Mouse (Mus musculus): ENCODE data around the gene Abca17.

The Abca17 gene

DNA sequence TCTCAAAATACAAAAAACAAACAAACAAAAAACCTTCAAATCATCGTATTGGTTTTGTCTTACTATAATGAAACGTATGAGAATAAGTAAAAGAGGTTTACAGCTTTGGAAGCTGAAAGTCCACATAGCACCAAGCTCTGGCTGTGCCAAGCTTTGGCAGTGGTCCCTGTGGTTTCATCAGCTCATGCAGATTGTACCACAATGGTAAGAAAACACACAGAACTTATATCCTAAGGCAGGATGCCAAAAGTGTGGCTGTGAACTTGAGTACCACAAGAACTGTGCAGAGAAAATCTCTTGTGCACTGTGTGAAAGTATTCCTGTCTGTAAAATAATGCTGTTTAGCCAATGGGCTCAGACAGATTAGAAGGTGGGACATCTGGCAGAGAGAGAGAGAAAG lies 1.7 kb downstream of the Abca17 start:
- intact Hi-C loops (cut with DNase I): no loop called here

DNA sequence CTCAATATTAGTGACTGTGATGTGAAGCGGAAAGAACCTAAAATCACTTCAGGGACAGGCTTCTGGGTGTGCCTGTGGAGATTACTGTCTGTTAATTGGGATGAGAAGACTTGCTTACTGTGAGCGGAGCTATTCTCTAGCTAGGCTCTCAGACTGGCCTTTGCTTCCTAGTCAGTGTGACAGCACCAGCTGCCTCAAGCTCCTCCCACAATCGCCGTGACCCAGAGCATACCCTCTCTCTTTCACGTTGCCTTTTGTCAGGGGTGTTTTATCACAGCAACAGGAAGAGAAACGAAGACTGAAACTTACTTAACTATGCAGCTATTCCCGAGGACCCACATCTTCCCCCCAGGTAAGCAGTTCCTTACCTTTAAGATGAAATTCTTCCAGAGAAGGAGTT lies 4.0 kb downstream of the Abca17 start:
- intact Hi-C loops (cut with DNase I): no loop called here

DNA sequence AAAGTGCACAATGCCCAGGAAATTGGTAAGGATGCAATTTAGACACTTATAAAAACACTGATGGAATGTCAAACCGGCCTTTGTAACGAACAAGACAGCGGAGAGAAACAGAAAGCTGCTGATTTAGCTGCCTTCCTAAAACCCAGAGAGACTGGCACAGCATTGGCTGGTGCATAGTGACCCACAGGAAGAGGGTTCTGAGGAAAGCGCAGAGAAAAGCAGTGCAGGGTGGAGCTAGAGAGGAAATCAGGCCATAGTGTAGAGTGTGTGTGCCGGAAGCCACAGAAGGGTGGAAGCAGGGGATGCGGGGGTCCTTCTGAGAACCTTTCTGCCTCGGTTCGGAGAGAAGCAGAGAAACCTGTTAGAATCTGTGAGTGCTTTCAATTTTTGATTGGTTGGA lies 6.2 kb downstream of the Abca17 start:
- intact Hi-C loops (cut with DNase I): no loop called here

DNA sequence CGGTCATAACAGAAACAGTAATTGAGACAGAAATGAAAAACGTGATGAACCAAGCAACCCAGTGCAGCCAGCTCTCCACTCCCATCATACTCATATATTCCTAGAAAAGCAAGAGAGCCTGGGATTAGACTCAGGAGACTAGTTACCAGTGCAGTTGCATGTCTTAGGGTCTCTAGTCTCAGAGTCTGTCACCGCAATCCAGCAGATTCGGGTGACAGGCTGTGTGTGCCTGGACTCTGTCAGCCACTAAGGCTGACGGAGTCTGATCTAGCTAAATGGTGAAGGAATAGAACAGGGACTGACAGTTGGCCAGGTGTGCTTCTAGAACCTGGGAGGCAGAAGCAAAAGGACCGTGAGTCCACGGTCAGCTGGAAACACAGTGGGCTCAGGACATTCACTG lies 23.2 kb downstream of the Abca17 start:
- intact Hi-C loops (cut with DNase I): no loop called here

DNA sequence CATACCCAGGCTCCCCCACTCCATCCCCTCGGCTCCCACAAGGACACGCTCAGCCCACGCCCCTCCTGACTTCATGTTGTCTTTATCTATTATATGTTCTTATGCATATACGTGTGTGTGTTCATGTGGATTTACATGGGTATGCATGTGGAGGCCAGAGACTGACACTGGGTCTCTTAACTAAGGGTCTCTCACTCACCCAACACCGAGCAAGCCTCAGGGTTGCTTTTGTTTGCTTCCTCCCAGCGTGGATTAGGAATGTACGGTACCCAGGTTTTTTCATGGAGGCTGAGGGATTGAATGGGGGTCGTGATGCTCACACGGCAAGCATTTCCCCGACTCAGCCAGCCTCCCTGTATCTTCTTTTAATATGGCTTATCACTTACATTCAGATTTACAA lies 25.8 kb downstream of the Abca17 start:
- intact Hi-C loops (cut with DNase I): no loop called here

DNA sequence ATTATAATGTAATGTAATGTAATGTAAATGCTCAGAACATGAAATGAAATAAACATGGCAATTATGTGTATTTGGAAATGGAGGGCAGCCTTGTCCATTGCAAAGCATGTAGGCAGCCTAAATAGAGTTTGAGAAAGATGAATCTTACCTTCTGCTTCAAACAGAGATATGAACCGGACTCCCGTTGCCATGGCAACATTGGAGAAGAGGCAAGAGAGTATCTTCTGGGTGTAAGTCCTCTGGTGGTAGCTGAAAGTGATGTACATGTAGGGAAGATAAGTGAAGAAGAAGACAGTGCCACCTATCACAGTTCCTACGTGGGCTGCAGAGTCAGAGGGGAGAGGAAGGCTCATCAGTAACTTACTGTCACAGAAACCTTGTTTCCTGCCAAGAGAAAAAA lies 30.0 kb downstream of the Abca17 start:
- intact Hi-C loops (cut with DNase I): no loop called here

DNA sequence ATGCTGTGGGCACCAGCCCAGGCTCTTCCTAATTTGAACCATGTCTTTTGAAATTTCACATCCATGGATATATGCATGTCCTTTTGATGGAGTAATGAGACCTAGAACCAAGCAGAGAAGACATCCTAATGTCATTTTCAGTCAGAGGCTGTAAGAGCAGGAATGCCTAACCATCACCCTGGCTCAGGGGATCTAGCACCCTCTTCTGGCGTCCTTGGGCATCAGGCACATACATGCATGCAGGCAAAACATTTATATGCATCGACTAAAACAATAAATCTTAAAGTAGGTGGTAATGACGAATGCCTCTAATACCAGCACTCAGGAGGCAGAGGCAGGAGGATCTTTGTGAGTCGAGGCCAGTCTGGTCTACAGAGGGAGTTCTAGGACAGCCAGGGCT lies 43.4 kb downstream of the Abca17 start:
- intact Hi-C loops (cut with DNase I): loop anchor here (5.0 kb wide), 1 partner anchor 135 kb away; no protein-coding TSS in a partner anchor

DNA sequence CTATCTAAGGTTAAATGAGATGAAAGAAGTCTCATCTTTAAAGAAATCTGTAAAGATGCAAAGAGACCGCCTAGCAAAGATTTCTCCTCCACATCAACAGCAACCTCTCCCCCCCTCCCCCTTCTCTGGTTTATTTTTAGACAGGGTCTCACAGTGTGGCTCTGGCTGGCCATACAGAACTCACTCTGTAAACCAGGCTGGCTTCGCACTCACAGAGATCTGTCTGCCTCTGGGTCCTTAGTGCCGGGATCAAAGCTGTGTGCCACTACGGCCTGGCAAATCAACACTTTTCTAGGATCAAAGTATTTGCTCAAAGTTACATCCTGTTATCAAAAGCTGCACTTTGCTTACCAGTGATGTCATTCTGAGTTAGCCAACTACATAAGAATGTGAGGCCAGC lies 50.2 kb downstream of the Abca17 start:
- intact Hi-C loops (cut with DNase I): no loop called here

DNA sequence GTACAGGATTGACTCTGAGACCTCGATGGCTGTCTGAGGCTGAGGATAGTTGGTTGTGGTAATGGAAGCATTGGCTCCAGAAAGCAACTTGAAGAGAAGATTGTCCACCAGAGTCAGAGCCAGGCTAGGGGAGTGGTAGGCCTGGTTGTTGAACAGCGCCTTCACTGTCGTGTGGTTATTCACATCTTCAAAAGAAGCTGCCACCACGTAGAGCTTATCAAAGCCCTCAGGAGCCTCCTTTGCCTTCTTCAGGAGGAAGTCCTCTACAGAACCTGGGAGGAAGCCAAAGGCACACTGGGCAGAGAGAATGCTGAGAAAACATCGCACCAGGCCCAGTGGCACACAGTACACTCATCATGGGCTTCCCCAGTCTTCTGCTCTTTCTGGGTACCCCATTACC lies 61.5 kb downstream of the Abca17 start:
- intact Hi-C loops (cut with DNase I): no loop called here

DNA sequence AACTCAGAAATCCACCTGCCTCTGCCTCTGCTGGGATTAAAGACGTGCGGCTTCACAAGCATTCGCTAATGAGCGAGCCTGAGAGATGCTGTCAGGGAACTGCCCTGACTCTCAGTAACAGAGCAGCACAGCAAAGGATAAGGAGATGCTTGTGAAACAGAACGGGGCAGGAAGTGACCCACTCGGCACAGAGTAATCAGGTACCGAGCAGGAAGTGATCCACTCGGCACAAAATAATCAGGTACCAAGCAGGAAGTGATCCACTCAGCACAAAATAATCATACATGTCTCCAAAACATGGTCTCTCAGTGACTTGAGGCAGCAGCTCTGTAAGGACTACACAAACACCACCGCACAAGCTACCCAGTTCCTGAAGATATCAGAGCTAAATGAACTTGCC lies 62.4 kb downstream of the Abca17 start:
- intact Hi-C loops (cut with DNase I): no loop called here

DNA sequence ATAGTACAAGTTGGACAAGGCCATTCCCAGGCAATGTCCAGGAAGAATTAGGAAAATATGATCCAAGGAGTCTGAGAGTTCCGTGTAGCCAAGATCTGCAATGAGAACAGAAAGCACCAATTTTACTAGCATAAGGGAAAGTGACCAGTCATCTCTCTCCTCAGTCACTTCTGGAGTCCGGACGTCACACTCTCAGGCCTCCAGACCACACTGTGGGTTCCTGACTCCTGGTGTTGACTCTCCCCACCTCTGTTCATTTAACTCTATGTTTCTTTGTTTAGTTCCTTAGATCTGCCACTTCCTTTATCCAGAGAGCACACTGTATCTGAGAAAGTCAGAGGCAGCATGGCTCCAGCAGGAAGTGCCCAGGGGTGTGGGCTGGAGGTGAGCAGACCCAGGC lies 65.2 kb downstream of the Abca17 start:
- intact Hi-C loops (cut with DNase I): no loop called here

DNA sequence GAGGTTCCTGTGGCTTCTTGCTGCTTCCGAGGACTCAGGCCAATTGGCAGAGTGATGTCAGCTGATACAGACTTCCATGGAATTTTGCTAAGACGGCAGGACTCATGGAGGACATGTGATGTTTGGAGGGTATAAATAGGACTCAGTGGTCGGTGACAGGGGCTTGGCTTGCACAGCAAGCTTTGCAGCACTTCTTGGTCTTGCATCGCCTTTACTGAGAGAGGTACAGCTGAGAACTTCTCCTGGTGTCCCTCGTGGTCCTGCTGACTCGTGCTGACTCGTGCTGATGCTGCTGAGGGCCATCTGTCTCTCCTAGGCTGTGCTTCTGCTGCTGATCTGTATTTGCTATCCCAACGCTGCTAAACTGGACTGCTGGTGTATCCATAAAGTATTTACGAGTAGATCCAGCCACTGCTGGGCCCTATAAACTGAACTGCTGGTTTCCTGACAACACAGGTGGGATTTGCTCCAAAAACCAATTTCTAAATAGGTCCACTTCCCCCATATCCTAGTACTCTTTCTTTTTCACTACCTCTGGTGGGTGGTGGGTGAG lies 67.5 kb downstream of the Abca17 start:
- intact Hi-C loops (cut with DNase I): no loop called here

DNA sequence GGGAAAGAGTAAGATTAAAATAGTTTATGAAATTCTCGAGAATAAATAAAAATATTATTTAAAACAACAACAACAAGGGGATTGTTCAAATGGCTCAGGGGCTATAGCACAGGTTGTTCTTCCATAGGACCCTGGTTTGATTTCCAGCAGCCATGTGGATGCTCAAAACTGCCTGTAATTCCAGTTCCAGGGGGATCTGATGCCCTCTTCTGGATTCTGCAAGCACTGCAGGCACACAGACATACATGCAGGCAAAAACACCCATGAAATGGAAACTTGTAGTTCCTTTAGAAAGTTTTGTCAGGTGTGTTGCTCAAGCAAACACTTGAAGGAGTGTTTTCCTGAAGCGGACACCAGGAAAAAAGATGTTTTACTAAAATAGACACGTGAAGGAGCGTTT lies 68.2 kb downstream of the Abca17 start:
- intact Hi-C loops (cut with DNase I): no loop called here

DNA sequence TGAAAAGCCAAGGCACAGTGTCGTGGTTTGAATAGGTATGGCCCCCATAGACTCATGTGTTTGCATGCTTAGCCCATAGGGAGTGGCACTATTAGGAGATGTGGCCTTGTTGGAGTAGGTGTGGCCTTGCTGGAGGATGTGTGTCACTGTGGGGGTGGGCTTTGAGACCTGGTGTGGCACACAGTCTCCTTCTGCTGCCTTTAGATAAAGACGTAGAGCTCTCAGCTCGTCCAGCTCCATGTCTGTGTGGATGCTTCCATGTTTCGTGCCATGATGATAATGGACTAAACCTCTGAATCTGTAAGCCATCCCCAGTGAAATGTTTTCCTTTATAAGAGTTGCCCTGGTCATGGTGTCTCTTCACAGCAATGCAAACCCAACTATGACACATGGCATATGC lies 71.0 kb downstream of the Abca17 start:
- intact Hi-C loops (cut with DNase I): no loop called here

DNA sequence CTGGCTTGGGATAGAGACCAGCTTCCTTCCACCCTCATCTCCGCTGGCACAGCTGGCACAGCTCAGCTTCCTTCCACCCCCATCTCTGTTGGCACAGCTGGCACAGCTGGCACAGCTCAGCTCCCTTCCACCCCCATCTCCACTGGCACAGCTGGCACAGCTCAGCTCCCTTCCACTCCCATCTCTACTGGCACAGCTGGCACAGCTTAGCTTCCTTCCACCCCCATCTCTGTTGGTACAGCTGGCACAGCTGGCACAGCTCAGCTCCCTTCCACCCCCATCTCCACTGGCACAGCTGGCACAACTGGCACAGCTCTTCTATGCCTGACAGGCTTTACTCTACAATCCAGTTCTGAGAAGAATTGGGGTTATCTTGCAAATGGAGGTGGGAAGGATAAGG lies 83.7 kb downstream of the Abca17 start:
- intact Hi-C loops (cut with DNase I): no loop called here

DNA sequence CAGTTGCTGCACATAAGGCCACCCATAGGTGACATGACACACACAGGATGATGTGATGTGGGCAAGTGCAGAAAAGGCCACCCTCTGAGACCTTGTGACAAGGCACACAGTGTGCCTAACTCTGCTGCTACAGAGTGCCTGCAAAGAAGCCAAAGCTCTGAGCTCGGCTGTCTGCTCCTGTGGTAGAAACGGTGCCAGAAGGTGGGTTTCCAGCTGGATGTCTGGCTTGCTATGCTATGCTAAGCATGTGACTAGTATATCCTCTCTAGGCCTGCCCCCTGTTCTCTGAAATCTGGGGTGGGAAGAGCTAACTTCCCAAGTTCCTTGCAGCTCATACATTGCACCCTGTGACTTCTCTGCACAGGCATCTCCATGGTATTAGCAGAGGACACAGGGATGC lies 86.1 kb downstream of the Abca17 start:
- intact Hi-C loops (cut with DNase I): no loop called here

DNA sequence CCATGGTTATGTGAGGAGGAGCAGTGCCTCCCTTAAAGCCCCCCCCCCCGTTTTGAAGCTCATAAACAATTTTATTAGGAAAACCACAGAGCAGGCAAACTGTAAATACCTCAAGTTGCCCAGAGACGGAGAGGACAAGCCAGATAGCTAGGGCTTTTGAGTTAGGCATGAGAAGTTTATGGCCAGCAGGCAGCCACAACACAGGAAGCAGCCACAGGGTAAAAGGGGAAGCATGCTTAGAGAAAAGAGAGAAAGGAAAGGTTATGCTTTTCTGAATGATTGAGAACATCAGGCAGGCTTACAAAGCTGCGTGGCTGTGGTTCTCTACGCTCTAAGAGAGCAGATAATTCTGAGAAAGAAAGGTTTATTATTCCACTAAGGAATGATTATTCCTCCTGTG lies 90.4 kb downstream of the Abca17 start:
- intact Hi-C loops (cut with DNase I): no loop called here

DNA sequence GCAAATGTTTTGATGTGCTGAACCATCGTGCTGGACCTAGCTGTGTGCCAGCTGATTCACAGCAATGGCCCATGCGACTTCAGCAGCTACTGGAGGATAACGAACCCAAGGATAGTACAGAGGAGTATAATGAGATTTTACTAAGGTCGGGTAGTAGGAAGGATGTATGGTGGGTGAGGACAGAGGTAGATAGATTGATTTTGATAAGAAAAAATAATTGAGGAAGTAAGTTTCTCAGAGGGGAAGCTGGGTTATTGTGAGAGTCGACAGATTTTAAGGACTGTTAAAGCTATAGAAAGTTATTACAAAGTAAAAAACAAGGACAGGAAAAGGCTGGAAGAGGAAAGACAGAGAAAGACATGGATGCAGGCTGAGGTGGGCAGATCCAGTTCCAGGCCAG lies 91.2 kb downstream of the Abca17 start:
- intact Hi-C loops (cut with DNase I): no loop called here

DNA sequence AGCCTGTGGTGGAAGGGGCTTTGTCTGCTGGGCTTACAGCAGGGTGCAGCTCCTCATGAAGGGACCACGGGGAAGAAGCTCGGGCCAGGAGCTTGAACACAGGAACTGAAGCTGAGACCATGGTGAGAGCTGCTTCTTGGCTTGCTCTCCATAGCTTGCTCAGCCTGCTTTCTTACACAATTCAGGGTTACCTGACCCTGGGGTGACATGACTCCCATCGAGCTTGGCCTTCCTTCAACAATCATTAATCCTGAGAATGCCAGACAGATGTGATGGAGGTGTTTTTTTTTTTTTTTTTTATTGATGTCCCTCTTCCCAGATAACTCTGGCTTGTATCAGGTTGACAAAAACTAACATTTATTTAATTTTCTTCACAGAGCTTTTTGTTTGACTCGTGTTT lies 91.9 kb downstream of the Abca17 start:
- intact Hi-C loops (cut with DNase I): no loop called here

DNA sequence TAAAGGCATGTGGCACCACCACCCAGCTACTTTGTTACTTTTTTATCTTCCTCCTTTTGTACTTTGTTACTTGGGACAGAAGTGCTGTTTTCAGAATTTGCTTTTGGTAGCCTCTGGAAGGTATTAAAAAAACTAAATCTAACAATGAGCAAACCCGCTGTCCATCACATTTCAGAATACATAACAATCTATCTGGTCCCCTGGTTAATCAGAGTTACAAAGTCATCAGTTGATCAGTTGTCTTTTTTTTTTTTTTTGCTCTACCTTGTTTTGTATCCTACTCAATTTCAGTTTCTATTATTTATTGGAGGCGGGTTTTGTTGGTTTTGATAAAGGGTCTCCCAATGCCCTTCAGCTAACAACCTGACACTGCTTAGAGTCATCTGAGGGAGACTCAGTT lies 98.5 kb downstream of the Abca17 start:
- intact Hi-C loops (cut with DNase I): loop anchor here (5.0 kb wide), 1 partner anchor 50 kb away; no protein-coding TSS in a partner anchor

DNA sequence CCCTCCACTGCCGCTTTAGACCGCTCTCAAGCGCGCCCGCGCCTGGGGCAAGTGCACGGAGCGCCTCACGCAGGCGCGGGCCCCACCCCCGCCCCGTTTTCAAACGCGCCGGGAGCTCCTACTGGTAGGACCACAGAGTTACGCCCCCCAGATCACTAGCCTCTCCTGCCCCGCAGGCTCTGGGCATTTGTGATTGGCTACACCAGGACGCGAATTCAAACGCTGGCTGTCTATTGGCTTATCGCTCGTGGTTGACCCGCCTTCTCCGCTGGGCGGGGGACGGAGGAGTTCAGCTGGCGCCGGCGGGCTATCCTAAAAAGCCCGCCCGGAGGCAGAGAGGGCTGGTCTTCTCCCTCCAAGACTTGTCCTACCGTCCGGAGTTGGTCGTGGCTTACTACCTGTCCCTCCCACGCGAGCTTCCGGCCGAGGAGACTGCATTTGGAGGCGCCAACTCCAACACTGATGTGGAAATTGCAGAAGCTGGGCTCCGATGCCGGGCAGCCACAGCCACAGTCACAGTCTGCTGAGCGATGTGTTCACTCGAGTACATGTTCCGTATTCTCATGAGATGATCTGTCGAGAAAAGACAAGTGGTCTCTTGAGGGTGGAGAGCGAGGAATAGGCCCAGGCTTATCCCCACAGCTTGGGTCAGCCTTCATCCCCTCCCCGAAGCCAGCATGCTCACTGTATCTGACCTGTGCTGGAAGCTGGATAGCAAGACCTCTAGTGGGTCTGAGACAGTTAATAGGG lies 99.4 kb downstream of the Abca17 start, which contains the start of gene Ccnf:
Gene Ccnf (minus strand): TSS at position 165 of the 750 bp plus-strand sequence.
- intact Hi-C loops (cut with DNase I): loop anchor here (5.0 kb wide), 1 partner anchor 49 kb away; no protein-coding TSS in a partner anchor

DNA sequence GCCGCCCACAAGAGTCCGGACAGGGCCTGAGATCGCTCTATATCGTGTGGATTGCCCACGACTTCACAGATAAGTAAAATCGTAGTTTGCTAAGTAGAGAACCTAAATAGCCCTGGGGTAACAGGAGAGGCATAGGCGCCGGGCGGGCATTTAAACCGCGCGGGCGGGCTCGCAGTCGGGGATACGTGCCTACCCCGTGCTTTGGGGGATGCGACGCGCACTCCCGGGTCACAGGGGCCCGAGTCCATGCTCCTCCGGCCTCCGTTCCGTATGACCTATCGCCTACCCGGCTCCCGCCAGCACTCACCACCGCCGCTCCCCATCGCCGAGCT lies 99.9 kb downstream of the Abca17 start:
- intact Hi-C loops (cut with DNase I): loop anchor here (5.0 kb wide), 1 partner anchor 49 kb away; no protein-coding TSS in a partner anchor

DNA sequence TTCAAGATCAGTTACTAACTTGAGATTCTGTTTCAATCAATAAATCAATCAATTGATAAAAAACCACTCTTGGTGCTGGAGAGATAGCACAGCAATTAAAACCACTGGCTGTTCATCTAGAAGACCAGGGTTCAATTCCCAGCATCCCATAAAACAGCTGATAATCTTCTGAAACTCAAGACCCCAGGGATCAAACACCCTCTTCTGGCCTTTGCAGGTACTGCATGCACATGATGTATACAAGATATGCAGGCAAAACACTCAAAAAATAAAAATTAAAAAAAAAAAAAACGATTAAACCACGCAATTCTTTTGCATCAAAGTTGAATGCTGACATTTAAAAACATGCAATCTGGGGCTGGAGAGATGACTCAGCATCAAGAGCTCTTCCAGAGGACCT lies 102.2 kb downstream of the Abca17 start:
- intact Hi-C loops (cut with DNase I): no loop called here

Measured in adrenal gland (tissue).